Mouse (Mus musculus): ENCODE results near the gene Taldo1. TPM values are rescaled to one million over a fixed set of nuclear protein-coding genes. Genes with fewer than 3 reads are reported as not detected.

Gene Taldo1
- polyA plus RNA-seq, 1 experiment from 2014 or later, result 279 TPM

DNA sequence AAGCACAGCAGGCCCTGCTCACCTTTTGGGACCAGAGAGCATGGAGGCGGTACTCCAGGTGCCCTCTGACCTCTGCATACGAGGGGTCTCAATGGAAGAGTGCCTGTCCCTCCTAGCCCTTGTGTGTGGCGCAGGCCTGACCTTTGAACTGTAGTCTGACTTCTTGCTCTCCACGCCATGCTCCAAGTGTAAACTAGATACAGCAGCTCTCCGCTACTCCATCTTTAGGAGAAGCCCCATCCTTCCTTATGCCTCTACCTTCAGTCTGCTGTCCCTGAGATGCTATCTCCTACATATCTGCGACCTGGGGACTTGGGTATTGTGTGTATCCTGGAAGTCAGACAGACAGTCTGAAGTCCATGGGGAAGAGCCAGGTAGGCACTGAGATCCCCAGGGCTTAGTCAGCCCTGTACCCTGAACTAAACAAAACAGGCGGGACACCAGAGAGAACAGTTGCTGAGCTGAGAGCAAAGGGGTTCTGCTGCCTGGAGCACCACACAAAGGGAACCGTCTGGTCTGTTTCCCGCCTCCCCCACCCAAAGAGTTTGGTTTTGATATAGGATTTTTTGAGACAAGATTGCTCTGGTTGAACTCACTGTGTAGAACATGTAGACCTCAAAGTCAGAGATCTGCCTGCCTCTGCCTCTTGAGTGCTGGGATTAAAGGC is 44.0 kb downstream of the Taldo1 start:
- H3K4me1 ChIP-seq (replicated peaks; ENCODE audit: control insufficient read depth, insufficient read depth, low read length), result peaks cover 25% of the 10 kb centered on the region
- ATAC-seq (ENCODE audit: low read depth), result no peak
- no peak overlapping the region; the same call in 1 of the 2 replicates for H3K4me2 ChIP-seq (ENCODE audit: low read depth, low read length)
- H3K9me3 ChIP-seq (ENCODE audit: control insufficient read depth, low read length), result no peaks in the 10 kb centered on the region
- no peaks in the 10 kb centered on the region for H3K27me3 ChIP-seq (ENCODE audit: control insufficient read depth, insufficient read depth, low read depth, low read length)
- peaks cover 12% of the 10 kb centered on the region for H3K36me3 ChIP-seq (ENCODE audit: control insufficient read depth, insufficient read depth, low read length)
- WGBS, result 75% methylated on average over 9 of the region's 9 CpGs
- H3K4me3 ChIP-seq (ENCODE audit: low read length), result no peak overlapping the region
- no peak overlapping the region for H3K27ac ChIP-seq (ENCODE audit: low read length)
- H3K9ac ChIP-seq (ENCODE audit: low read length), result no peak overlapping the region

DNA sequence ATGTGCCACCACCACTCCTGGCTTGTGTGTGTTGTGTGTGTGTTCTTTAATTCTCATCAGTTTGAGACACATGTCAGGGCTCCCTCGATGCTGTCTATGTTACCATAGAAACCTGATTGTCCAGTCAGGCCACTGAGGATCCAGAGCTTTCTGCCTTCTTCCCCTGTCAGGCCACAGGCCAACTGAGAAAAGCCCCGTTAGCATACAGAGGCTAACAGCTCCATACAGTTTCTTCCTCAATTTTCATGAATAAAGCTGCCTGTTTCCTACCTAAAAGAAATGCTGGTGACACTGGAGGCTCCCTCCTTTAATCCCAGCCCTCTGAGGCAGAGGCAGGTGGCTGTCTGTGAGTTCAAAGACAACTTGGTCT is 44.5 kb downstream of the Taldo1 start:
- peaks cover 9% of the 10 kb centered on the region for H3K36me3 ChIP-seq (ENCODE audit: control insufficient read depth, insufficient read depth, low read length)
- H3K4me2 ChIP-seq (ENCODE audit: low read depth, low read length), result peak overlapping the region; percentile 97
- H3K4me3 ChIP-seq (ENCODE audit: low read length), result peak overlapping the region; percentile 72
- no peak overlapping the region for H3K27ac ChIP-seq (ENCODE audit: low read length)
- 47% methylated on average over 2 of the region's 2 CpGs for WGBS
- no peaks in the 10 kb centered on the region for H3K9me3 ChIP-seq (ENCODE audit: control insufficient read depth, low read length)
- H3K9ac ChIP-seq (ENCODE audit: low read length), result peak overlapping the region; percentile 81
- peaks cover 27% of the 10 kb centered on the region for H3K4me1 ChIP-seq (replicated peaks; ENCODE audit: control insufficient read depth, insufficient read depth, low read length)
- no peaks in the 10 kb centered on the region for H3K27me3 ChIP-seq (ENCODE audit: control insufficient read depth, insufficient read depth, low read depth, low read length)
- ATAC-seq (ENCODE audit: low read depth), result no peak

DNA sequence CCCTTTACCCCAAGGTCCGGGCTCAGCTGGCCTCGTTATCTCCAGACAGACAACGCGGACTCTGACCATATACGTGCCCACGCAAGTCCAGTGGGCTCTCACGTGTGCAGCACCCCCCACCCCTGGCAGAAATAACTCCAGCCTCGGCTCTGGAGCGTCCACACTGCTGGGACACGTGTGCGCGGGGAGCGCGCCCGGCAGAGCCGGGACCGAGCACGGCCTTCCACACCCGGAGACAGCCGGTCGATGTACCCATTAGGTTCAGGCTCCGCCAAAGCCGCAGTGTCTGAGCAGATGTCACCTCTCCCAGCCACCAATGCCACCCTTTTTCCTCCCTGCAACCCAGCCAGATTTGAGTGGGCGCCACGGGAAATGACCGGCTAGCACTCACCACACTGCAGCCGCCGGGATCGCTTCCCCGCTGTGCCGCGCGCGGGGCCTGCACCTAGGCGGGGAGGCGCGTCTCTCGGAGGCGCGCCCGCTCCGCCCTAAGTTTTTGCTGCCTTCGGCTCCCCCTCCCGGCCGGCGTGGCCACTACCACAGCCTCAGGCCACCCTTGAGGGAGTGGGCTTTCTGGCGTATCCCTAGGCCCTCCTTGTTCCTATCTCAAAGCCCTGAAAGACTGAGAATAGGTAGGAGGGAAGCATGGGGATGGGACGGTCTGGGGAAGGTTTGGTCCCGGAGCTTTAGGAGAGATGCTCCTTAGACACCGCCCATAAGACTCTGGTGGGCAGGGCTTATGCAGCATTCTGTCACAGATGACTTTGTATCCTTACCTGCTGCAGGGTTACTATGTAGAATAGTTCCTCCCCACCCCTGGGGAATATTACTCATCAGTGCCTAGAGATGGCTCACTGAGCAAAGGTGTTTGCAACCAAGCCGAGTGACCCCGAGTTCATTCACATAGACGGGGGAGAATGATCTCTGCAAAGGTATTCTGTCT is 45.5 kb downstream of the Taldo1 start, which contains the start of gene Slc25a22:
Gene Slc25a22 (minus strand): TSS at position 715 of the 943 bp plus-strand sequence.
- H3K4me1 ChIP-seq (replicated peaks; ENCODE audit: control insufficient read depth, insufficient read depth, low read length), result peaks cover 32% of the 10 kb centered on the region
- H3K27ac ChIP-seq (ENCODE audit: low read length), result peak within 1 kb of the TSS; percentile 24; the same call in 1 of the 2 replicates
- no peaks in the 10 kb centered on the region for H3K27me3 ChIP-seq (ENCODE audit: control insufficient read depth, insufficient read depth, low read depth, low read length)
- H3K36me3 ChIP-seq (ENCODE audit: control insufficient read depth, insufficient read depth, low read length), result peaks cover 7% of the 10 kb centered on the region; the same call in 1 of the 2 replicates
- no peaks in the 10 kb centered on the region for H3K9me3 ChIP-seq (ENCODE audit: control insufficient read depth, low read length)
- peak within 1 kb of the TSS; percentile 72 for H3K4me3 ChIP-seq (ENCODE audit: low read length)
- peak within 1 kb of the TSS; percentile 97 for H3K4me2 ChIP-seq (ENCODE audit: low read depth, low read length)
- 6% methylated on average over 53 of the region's 53 CpGs for WGBS
- H3K9ac ChIP-seq (ENCODE audit: low read length), result peak within 1 kb of the TSS; percentile 81
- ATAC-seq (ENCODE audit: low read depth), result peak; percentile 80

DNA sequence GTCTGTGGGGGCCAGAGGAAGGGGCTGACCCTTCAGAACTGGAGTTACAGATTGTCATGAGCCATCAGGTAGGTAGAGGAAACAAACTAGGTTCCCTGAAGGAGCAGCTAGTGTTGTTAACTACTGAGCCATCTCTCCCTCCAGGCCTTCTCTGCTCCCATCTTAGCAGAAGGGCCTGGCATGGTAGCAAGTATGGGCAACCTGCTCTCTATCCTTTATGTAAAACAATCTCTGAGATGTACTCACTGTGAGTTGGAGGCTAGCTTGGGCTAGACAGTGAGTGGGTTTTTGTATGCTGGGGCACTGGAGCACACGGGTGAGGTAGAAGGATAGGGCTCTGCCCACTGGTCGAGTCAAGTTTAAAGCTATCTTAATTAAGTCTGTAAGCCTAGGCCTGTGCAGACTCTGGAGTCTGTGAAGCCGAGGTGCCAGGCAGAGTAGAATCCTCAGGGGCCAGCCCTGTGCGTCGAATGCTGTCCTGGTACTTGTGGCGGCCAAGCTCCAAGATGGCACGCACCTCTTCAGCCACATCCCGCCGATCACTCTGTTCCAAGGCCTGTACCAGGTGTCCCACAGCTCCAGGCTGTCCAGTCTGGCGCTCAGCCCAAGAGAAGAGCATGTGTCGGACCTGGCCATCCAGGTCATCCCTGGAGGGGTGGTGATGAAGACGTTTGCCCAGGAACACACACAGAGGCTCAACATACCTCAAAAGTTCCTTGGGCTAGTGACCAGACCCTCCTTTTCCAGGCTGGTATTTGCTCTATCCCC is 46.4 kb downstream of the Taldo1 start:
- no peak overlapping the region for H3K4me3 ChIP-seq (ENCODE audit: low read length)
- peaks cover 4% of the 10 kb centered on the region; the same call in 1 of the 2 replicates for H3K36me3 ChIP-seq (ENCODE audit: control insufficient read depth, insufficient read depth, low read length)
- H3K27ac ChIP-seq (ENCODE audit: low read length), result no peak overlapping the region
- no peak for ATAC-seq (ENCODE audit: low read depth)
- no peak overlapping the region for H3K9ac ChIP-seq (ENCODE audit: low read length)
- no peak overlapping the region for H3K4me2 ChIP-seq (ENCODE audit: low read depth, low read length)
- peaks cover 41% of the 10 kb centered on the region for H3K4me1 ChIP-seq (replicated peaks; ENCODE audit: control insufficient read depth, insufficient read depth, low read length)
- H3K9me3 ChIP-seq (ENCODE audit: control insufficient read depth, low read length), result no peaks in the 10 kb centered on the region
- no peaks in the 10 kb centered on the region for H3K27me3 ChIP-seq (ENCODE audit: control insufficient read depth, insufficient read depth, low read depth, low read length)
- WGBS, result 93% methylated on average over 12 of the region's 12 CpGs

DNA sequence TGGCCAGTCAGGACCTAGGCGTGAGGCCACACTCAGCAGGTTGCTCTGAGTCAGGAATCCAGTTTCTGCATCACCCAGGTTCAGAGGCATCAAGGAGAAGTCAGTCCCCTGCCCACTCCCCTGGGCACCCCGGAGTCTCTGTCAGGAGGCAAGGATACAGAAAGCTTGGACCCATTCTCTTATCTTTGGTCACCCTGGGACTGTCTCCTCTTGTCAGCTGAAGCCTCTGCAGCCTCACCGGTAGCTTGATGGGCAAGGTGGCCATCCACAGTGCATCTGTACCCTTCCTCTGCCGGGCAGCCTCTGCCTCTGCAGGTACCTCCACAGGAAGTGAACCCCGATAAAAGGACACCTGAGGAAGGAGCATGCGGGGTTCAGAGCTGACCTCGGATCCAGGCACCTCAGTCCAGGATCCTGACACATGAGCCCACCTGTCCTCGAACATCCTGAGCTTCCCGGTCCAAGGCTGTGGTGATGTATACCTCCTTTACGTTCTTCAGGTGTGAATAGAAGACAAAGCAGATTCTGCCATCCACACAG is 47.2 kb downstream of the Taldo1 start:
- Histone ChIP-seq H3K4me1 (replicated peaks; ENCODE audit: control insufficient read depth, insufficient read depth, low read length) (peaks cover 42% of the 10 kb centered on the region), H3K27ac (ENCODE audit: low read length) (no peak overlapping the region), H3K36me3 (ENCODE audit: control insufficient read depth, insufficient read depth, low read length) (peaks cover 4% of the 10 kb centered on the region; the same call in 1 of the 2 replicates)

DNA sequence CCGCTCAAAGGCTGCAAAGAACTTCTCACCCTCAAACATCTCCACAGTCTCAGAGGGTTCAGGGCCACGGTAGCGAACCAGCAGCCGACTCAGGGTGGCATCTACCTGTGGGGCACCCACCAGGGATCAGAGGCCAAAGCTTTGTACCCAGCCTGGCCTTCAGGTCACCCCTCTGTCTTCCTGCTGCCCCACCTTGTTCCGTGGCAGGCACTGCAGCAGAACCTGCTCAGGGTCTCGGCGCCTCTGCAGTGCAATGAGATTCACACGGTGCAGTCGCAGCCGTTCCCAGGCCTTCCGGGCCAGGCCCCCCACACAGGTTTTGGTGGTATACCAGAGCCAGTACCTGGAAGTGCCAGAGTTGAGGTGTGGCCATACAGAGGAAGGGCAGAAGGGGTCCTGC is 47.8 kb downstream of the Taldo1 start:
- ATAC-seq (ENCODE audit: low read depth), result no peak
- no peak overlapping the region for H3K4me2 ChIP-seq (ENCODE audit: low read depth, low read length)
- no peaks in the 10 kb centered on the region for H3K9me3 ChIP-seq (ENCODE audit: control insufficient read depth, low read length)
- H3K27me3 ChIP-seq (ENCODE audit: control insufficient read depth, insufficient read depth, low read depth, low read length), result no peaks in the 10 kb centered on the region
- peaks cover 40% of the 10 kb centered on the region for H3K4me1 ChIP-seq (replicated peaks; ENCODE audit: control insufficient read depth, insufficient read depth, low read length)
- H3K27ac ChIP-seq (ENCODE audit: low read length), result no peak overlapping the region
- no peak overlapping the region for H3K4me3 ChIP-seq (ENCODE audit: low read length)
- H3K36me3 ChIP-seq (ENCODE audit: control insufficient read depth, insufficient read depth, low read length), result peaks cover 4% of the 10 kb centered on the region; the same call in 1 of the 2 replicates
- 91% methylated on average over 11 of the region's 11 CpGs for WGBS
- no peak overlapping the region for H3K9ac ChIP-seq (ENCODE audit: low read length)

More for the DNA sequence above, 47.2 kb downstream of the Taldo1 start:
- H3K9ac ChIP-seq (ENCODE audit: low read length), result no peak overlapping the region
- no peak for ATAC-seq (ENCODE audit: low read depth)
- H3K4me3 ChIP-seq (ENCODE audit: low read length), result no peak overlapping the region
- no peaks in the 10 kb centered on the region for H3K27me3 ChIP-seq (ENCODE audit: control insufficient read depth, insufficient read depth, low read depth, low read length)
- H3K9me3 ChIP-seq (ENCODE audit: control insufficient read depth, low read length), result no peaks in the 10 kb centered on the region
- H3K4me2 ChIP-seq (ENCODE audit: low read depth, low read length), result no peak overlapping the region
- 94% methylated on average over 10 of the region's 10 CpGs for WGBS

DNA sequence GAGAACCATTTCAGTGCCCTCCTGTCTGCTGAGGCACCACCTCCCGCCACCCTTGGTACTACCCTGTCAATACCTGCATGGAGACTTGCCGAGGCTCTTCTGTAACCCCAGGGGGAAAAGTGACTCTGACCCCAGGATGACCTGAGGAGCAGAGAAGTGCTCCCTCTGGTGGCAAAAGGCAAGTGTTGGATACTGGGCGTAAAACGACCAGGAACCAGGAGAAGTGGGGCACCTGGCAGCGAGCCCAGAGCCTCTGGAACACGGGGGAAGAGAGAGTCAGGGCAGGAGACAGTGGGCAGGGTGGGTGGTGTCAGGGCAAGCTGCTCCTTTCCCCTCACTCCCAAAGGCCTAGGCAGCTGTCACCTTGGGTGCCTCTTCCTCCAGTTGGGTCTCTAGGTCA is 48.6 kb downstream of the Taldo1 start:
- Histone ChIP-seq H3K4me3 (ENCODE audit: low read length) (no peak overlapping the region), H3K27me3 (ENCODE audit: control insufficient read depth, insufficient read depth, low read depth, low read length) (no peaks in the 10 kb centered on the region), H3K9me3 (ENCODE audit: control insufficient read depth, low read length) (no peaks in the 10 kb centered on the region), H3K4me1 (replicated peaks; ENCODE audit: control insufficient read depth, insufficient read depth, low read length) (peaks cover 38% of the 10 kb centered on the region), H3K27ac (ENCODE audit: low read length) (no peak overlapping the region), H3K36me3 (ENCODE audit: control insufficient read depth, insufficient read depth, low read length) (peaks cover 4% of the 10 kb centered on the region; the same call in 1 of the 2 replicates), H3K4me2 (ENCODE audit: low read depth, low read length) (no peak overlapping the region), H3K9ac (ENCODE audit: low read length) (no peak overlapping the region)
- 19% methylated on average over 6 of the region's 6 CpGs for WGBS
- no peak for ATAC-seq (ENCODE audit: low read depth)

DNA sequence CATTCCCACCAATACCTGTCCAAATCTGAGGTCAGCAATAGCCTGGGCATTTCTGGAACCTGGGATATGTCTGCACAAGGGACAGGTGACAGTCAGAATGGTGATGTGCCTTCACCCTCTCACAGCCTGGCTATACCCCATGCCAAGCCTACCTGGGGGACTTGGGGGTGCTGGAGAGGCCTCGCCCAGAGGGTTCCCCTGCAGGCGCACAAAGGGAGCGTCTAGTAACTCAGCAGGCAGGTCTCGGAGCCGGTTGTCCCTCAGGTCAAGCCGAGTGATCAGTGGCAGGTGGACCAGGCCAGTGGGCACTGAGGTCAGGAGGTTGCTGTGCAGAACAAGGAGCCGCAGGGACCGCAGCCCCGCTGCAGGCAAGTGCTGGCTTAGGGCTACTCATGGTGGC is 49.5 kb downstream of the Taldo1 start:
- Histone ChIP-seq H3K27ac (ENCODE audit: low read length) (no peak overlapping the region), H3K4me1 (replicated peaks; ENCODE audit: control insufficient read depth, insufficient read depth, low read length) (peaks cover 35% of the 10 kb centered on the region), H3K36me3 (ENCODE audit: control insufficient read depth, insufficient read depth, low read length) (peaks cover 4% of the 10 kb centered on the region; the same call in 1 of the 2 replicates), H3K9me3 (ENCODE audit: control insufficient read depth, low read length) (no peaks in the 10 kb centered on the region), H3K4me3 (ENCODE audit: low read length) (no peak overlapping the region), H3K4me2 (ENCODE audit: low read depth, low read length) (no peak overlapping the region), H3K27me3 (ENCODE audit: control insufficient read depth, insufficient read depth, low read depth, low read length) (no peaks in the 10 kb centered on the region), H3K9ac (ENCODE audit: low read length) (no peak overlapping the region)
- no peak for ATAC-seq (ENCODE audit: low read depth)
- WGBS, result 88% methylated on average over 9 of the region's 9 CpGs
